Mouse (Mus musculus): Measurements from ENCODE around the gene Igf2bp1.

DNA sequence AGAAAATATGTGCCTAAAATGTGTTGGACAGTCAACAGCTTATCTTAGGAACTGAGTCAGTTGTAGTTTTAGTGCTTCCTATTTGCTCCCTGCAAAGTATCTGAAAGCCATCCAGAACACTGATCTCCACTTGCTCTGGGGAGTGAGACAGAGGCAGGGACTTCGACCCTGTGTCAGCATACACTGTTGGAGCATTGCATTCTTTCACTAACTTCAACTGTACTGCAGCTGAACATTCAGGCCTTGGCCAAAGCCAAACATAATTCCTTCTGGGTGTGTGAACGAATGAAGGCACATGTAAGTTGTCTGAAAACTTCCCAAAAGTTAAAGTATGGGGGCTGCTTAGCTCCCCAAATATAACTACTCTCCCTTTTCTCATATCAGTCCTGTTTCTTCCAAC is 41.1 kb upstream of the Igf2bp1 start:
- TF ChIP-seq POLR2A (IDR thresholded peaks at IDR 0.05; ENCODE audit: low read depth, low read length): no peak
- no peak for TF ChIP-seq CTCF (conservative IDR thresholded peaks at IDR 0.05 in 1 of 2, IDR thresholded peaks at IDR 0.05 in 1 of 2; ENCODE audit: low read depth in 2 of 2, low read length in 2 of 2)
- no peak for TF ChIP-seq ZKSCAN1 (IDR thresholded peaks at IDR 0.05; ENCODE audit: borderline replicate concordance, low read depth, low read length)
- no peak for TF ChIP-seq TCF12 (IDR thresholded peaks at IDR 0.05; ENCODE audit: low read depth, low read length)
- TF ChIP-seq USF1 (IDR thresholded peaks at IDR 0.05; ENCODE audit: low read depth, low read length): no peak
- no peak for TF ChIP-seq EP300 (IDR thresholded peaks at IDR 0.05; ENCODE audit: low read length)
- TF ChIP-seq MAX (IDR thresholded peaks at IDR 0.05; ENCODE audit: low read length): no peak
- no peak for TF ChIP-seq IRF4 (IDR thresholded peaks at IDR 0.05; ENCODE audit: low read depth, low read length)
- no peak for TF ChIP-seq JUND (conservative IDR thresholded peaks at IDR 0.05; ENCODE audit: low read depth, low read length)
- no peak for TF ChIP-seq SIN3A (IDR thresholded peaks at IDR 0.05; ENCODE audit: low read length)
- no peak for TF ChIP-seq MAZ (IDR thresholded peaks at IDR 0.05; ENCODE audit: low read depth, low read length)
